Mouse (Mus musculus) right cerebral cortex, adult 18-20 months (tissue): ENCODE results near the gene Stkld1.
A peak's percentile ranks its signal among the peaks of the same experiment; 100 is the strongest.

Experiments
- DNase-seq: peaks from one replicate; pipeline ENCODE4 v3.0.0; 2022; ENCODE audit warnings: mixed read lengths

The Stkld1 gene

GRCm38 (mm10) chr2:26963923-26964723 is 30.3 kb downstream of the Stkld1 start, which contains the start of gene Rexo4:
TSS of gene Rexo4 (minus strand) at chr2:26964386.
- DNase-seq = peak; percentile 95

DNA sequence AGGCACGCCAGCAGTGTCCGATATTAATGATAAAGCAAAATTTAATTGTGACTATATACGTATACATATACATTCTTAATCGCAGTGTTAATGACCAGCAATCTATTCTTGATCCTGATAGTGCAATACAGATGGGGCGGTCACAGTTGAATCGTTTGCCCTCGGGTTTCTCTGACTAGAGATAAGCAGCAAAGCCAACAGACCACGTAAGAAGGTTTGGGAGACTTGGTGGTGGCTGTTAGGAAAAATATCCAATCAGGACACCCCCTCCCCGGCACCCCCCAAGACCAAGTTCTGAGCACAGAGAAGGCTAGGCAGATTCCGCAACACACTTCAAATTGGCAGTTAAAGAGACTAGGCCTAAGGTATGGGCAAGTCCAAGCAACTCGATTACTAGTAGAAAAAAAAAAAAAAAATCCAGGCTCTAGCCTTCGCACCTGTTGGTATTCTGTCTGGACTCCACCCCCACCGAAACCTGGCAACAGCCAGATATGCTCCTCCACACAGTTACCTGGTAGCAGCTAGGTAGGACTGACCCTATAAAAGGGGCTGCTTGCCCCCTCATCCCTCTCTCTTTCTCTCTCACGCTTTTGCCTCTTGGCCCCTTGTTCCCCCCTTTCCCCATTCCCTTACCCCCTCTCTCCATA is 31.0 kb downstream of the Stkld1 start:
- DNase-seq = no peak

DNA sequence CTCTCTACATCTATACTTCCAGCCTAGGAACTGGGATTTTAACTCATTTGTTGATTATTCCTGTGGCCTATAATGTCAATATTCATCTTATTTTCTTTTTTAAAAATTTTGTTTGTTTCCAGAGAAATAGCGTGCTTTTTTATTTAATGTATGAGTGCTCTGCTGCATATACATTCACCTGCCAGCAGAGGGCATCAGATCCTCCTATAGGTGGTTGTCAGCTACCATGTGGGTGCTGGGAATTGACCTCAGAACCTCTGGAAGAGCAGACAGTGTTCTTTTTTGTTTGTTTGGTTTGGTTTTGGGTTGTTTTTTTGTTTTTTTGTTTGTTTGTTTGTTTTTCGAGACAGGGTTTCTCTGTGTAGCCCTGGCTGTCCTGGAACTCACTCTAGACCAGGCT is 33.4 kb downstream of the Stkld1 start:
- DNase-seq = no peak

- no peak for DNase-seq
Measured at GRCm38 (mm10) chr2:26973116-26973515, 39.3 kb downstream of the Stkld1 start, which contains the start of gene Adamts13. TSS of gene Adamts13 (plus strand) at chr2:26973416.

- no peak for DNase-seq
Measured at GRCm38 (mm10) chr2:26973960-26974359, 40.1 kb downstream of the Stkld1 start.

DNA sequence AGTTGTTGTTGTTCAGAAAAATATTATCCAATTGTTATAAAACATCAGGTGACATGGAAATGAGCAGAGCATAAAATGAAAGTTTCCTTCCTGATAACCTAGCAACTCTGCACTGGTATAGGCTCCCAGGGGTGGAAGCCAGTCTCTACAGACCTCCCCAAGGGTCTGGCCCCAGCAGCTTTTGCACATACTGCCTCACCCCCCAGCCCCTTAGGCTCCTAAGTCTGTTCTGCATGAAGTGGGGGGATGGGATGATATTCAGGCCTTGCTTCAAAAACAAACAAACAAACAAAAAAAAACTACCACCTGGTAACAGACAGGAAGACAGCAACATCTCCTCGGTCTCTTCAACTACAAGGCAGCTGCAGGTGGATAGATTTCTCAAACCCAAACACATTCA is 46.5 kb downstream of the Stkld1 start:
- DNase-seq = no peak

GRCm38 (mm10) chr2:26984179-26984578 is 50.3 kb downstream of the Stkld1 start:
- no peak for DNase-seq

DNA sequence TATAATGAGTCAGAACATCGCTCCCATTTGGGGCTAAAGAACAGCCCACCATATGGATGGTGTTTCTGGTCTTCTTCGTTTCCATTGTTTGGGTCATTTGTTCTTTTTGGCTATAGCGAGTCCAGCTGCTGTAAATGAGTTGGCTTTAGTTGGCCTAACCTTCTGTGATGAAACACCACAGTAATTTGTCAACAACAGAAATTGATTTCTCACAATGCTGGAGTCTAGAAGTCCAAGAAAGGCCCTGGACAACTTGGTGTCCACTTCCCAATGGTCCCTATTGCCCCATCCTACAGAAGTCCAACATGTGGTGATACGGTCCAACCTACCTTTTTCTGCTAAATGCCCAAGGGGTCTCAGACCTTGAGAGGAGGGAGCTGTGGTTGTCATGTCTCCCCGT is 50.8 kb downstream of the Stkld1 start:
- DNase-seq = no peak

GRCm38 (mm10) chr2:26993936-26994335 is 60.1 kb downstream of the Stkld1 start:
- no peak for DNase-seq

DNA sequence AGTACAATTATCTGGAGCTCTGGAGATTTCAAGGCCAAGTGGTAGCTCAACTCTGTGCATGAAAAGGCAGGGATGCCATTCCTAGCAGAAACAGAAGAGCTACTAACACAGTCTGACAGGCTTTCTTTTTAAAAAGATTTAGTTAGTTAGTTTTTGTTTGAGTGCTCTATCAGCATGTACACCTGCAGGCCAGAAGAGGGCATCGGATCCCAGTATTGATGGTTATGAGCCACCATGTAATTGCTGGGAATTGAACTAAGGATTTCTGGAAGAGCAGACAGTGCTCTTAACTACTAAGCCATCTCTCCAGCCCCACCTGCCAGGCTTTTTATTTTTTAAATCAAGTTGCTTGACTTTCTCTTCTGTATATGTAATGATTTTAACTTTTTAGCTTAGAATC is 63.7 kb downstream of the Stkld1 start:
- DNase-seq = no peak

GRCm38 (mm10) chr2:26997993-26998392 is 64.1 kb downstream of the Stkld1 start:
- no peak for DNase-seq
